9 mouse cellular contexts compared by ENCODE assay signal in the genomic region with DNA sequence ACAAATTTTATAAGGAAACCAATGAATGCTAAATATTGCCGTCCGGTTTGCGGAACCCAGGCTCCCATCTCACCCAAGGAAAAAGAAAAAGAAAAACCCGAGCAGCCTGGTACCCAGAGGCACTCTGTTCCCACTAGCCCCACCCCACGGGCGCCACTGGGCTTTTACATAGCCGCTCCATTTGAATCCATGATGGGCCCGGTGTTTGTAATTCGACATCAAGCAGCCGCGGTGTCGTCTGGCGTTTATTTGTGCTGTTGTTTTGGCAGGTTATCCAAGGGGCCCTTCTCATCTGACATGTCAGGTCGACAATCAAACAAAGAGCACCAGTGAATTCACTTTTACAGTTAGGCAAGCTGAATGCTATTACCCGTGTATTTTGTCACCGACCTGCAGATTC.
DNase-seq lines count a peak whose midpoint lies in the region; ATAC-seq lines count a peak whose summit lies in the region.
"Had no signal": no experiment of that assay in that cellular context is flagged by ENCODE, and none has a peak within 500 bp of the region (broad histone marks: within the 10 kb centered on the region; RNA-seq: fewer than 3 reads in every experiment).

No protein-coding gene starts in this region.

- ATAC-seq in lung, embryonic 15.5 days (ENCODE audit: borderline replicate concordance, extremely low read depth, low FRiP score, low TSS enrichment): no peak
- no peak for ATAC-seq in hindbrain, embryonic 14.5 days (ENCODE audit: low FRiP score)
- no peak for ATAC-seq in neural tube, embryonic 12.5 days (ENCODE audit: low FRiP score, low read depth)

- DNase-seq in embryo, embryonic 11 days: peak; percentile 59
- no peak for DNase-seq in embryo, embryonic 10 days (ENCODE audit: low spot score)
- no peak for DNase-seq in lung, postnatal 4 days
- no peak for DNase-seq in hindbrain, embryonic 14.5 days (ENCODE audit: low spot score)
- no peak for DNase-seq in B cell, adult 2 months
- DNase-seq in thymus, postnatal 25 days: no peak
- DNase-seq: kidney, adult 8-10 months had no signal

- 14% methylated on average over 16 of the region's 16 CpGs for WGBS in lung, embryonic 15.5 days
- 15% methylated on average over 16 of the region's 16 CpGs for WGBS in hindbrain, embryonic 14.5 days
- 17% methylated on average over 16 of the region's 16 CpGs for WGBS in neural tube, embryonic 12.5 days

- no peak overlapping the region for H3K4me3 ChIP-seq in lung, embryonic 15.5 days
- H3K4me3 ChIP-seq in hindbrain, embryonic 14.5 days (replicated peaks; ENCODE audit: low read length): no peak overlapping the region
- H3K4me3 ChIP-seq in neural tube, embryonic 12.5 days: no peak overlapping the region

- no peak overlapping the region for H3K27ac ChIP-seq in lung, embryonic 15.5 days
- H3K27ac ChIP-seq in hindbrain, embryonic 14.5 days: peak overlapping the region; percentile 62
- no peak overlapping the region for H3K27ac ChIP-seq in neural tube, embryonic 12.5 days

- no peaks in the 10 kb centered on the region for H3K4me1 ChIP-seq in lung, embryonic 15.5 days
- H3K4me1 ChIP-seq in hindbrain, embryonic 14.5 days (replicated peaks; ENCODE audit: control insufficient read depth, insufficient read depth, low read length): peaks cover 19% of the 10 kb centered on the region; the same call in 1 of the 2 replicates
- H3K4me1 ChIP-seq in neural tube, embryonic 12.5 days: peaks cover 16% of the 10 kb centered on the region

- H3K4me2 ChIP-seq in lung, embryonic 15.5 days: peak overlapping the region; percentile 7; the same call in 1 of the 2 replicates
- peak overlapping the region; percentile 47 for H3K4me2 ChIP-seq in hindbrain, embryonic 14.5 days (replicated peaks)
- peak overlapping the region; percentile 42 for H3K4me2 ChIP-seq in neural tube, embryonic 12.5 days (replicated peaks)

- H3K36me3 ChIP-seq in lung, embryonic 15.5 days: no peaks in the 10 kb centered on the region
- no peaks in the 10 kb centered on the region for H3K36me3 ChIP-seq in hindbrain, embryonic 14.5 days (replicated peaks; ENCODE audit: control insufficient read depth, insufficient read depth)
- no peaks in the 10 kb centered on the region for H3K36me3 ChIP-seq in neural tube, embryonic 12.5 days

- peaks cover 53% of the 10 kb centered on the region for H3K27me3 ChIP-seq in lung, embryonic 15.5 days
- no peaks in the 10 kb centered on the region for H3K27me3 ChIP-seq in hindbrain, embryonic 14.5 days (ENCODE audit: control insufficient read depth, insufficient read depth, low read length)
- no peaks in the 10 kb centered on the region for H3K27me3 ChIP-seq in neural tube, embryonic 12.5 days (replicated peaks)

- no peak overlapping the region for H3K9ac ChIP-seq in lung, embryonic 15.5 days
- peak overlapping the region; percentile 51 for H3K9ac ChIP-seq in hindbrain, embryonic 14.5 days
- H3K9ac ChIP-seq in neural tube, embryonic 12.5 days: no peak overlapping the region

- no peaks in the 10 kb centered on the region for H3K9me3 ChIP-seq in lung, embryonic 15.5 days
- no peaks in the 10 kb centered on the region for H3K9me3 ChIP-seq in hindbrain, embryonic 14.5 days (ENCODE audit: control insufficient read depth, low read length)
- no peaks in the 10 kb centered on the region for H3K9me3 ChIP-seq in neural tube, embryonic 12.5 days
